Mouse (Mus musculus) olfactory bulb, adult 2 months (tissue): ENCODE measurements at regions not wholly inside any gene's neighbourhood (a gene's known extent, or its start where the extent isn't known, plus 50 kb on each side); places are given as distances from the start of the nearest gene placed in this dataset.

ENCODE experiments used
- CTCF ChIP-seq: fragments of 200-500 bp; IDR thresholded peaks from 2 replicates; pipeline ENCODE4 v1.5.1; 2012; ENCODE audit warnings: low read depth, mild to moderate bottlenecking, low read length, moderate library complexity; ENCODE audit not compliant: insufficient read depth
- POLR2A ChIP-seq: fragments of 200-500 bp; IDR thresholded peaks from 2 replicates; pipeline ENCODE4 v1.6.1; 2012; ENCODE audit warnings: mild to moderate bottlenecking, low read depth, low read length, moderate library complexity; ENCODE audit not compliant: insufficient read depth

DNA sequence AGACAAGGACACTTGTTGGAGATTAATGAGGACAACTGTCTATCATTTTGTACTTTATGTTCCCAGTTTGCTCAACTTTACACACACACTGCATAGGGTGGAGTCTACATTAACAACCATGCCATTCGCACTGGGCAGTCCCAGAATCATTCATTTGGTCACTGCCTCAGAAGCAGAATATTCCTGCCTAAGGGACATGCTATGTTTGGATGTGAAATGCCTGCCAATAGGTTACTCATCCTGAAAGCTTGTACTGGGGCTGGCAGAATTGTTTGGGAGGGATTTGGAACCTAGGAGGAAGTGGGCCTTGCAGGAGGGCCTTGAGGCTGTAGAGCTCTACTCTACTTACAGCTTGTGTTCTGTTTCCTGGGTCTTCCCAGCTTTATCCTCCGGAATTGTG is 482.3 kb downstream of the Lmo7 start:
- TF ChIP-seq CTCF (no peak), POLR2A (no peak)
